Mouse (Mus musculus): ENCODE data around the gene Pskh1. TPM values are rescaled to one million over a fixed set of nuclear protein-coding genes. Genes with fewer than 3 reads are reported as not detected.

Gene Pskh1
- total RNA-seq, 2 experiments from 2014 or later, result 12.8 to 13.8 TPM

Small RNAs within 50 kb of the gene (microRNA-seq; reads per million reads assigned to microRNA genes)
- gene Mir7074, result 0 reads per million in 2 experiments

Other genes with a start within 250 kb of the Pskh1 start
- gene Carmil2, start 214.2 kb upstream of the Pskh1 start, total RNA-seq (2021), result under 1 TPM; 0.18 to 0.35 TPM
- 10 to 100 TPM in 1 of 2 experiments, 1 to 10 TPM in 1; 9.2 to 10.3 TPM for gene Acd, start 199.3 kb upstream of the Pskh1 start, total RNA-seq (2021)
- 1 to 10 TPM; 5.2 to 7.0 TPM for gene Pard6a, start 199.3 kb upstream of the Pskh1 start, total RNA-seq (2021)
- not detected for gene 4933405L10Rik, start 192.8 kb upstream of the Pskh1 start, total RNA-seq (2021)
- 1 to 10 TPM; 1.6 to 1.7 TPM for gene Enkd1, start 192.2 kb upstream of the Pskh1 start, total RNA-seq (2021)
- gene Gfod2, start 141.8 kb upstream of the Pskh1 start, total RNA-seq (2021), result 1 to 10 TPM; 7.8 to 7.9 TPM
- gene Ranbp10, start 73.1 kb upstream of the Pskh1 start, total RNA-seq (2021), result 10 to 100 TPM; 20.1 to 20.2 TPM
- not detected for gene Tsnaxip1, start 72.7 kb upstream of the Pskh1 start, total RNA-seq (2021)
- 1 to 10 TPM; 1.9 to 3.9 TPM for gene Cenpt, start 47.2 kb upstream of the Pskh1 start, total RNA-seq (2021)
- 10 to 100 TPM; 19.6 to 22.7 TPM for gene Thap11, start 45.3 kb upstream of the Pskh1 start, total RNA-seq (2021)
- 10 to 100 TPM; 63.8 to 66.0 TPM for gene Nutf2, start 39.9 kb upstream of the Pskh1 start, total RNA-seq (2021)
- 10 to 100 TPM; 21.1 to 21.5 TPM for gene Edc4, start 19.6 kb upstream of the Pskh1 start, total RNA-seq (2021)
- under 1 TPM in 1 of 2 experiments, not detected in 1; 0.69 TPM for gene Nrn1l, start 6.9 kb upstream of the Pskh1 start, total RNA-seq (2021)
- gene Ctrl, start 33.4 kb downstream of the Pskh1 start, total RNA-seq (2021), result not detected
- 10 to 100 TPM; 19.3 to 20.9 TPM for gene Psmb10, start 38.0 kb downstream of the Pskh1 start, total RNA-seq (2021)
- gene Lcat, start 42.9 kb downstream of the Pskh1 start, total RNA-seq (2021), result under 1 TPM; 0.21 to 0.29 TPM
- gene Slc12a4, start 65.7 kb downstream of the Pskh1 start, total RNA-seq (2021), result 10 to 100 TPM; 12.1 to 19.1 TPM
- gene Dpep3, start 79.0 kb downstream of the Pskh1 start, total RNA-seq (2021), result not detected
- gene Dus2, start 90.9 kb downstream of the Pskh1 start, total RNA-seq (2021), result 10 to 100 TPM in 1 of 2 experiments, 1 to 10 TPM in 1; 9.4 to 10.4 TPM
- gene Dpep2nb, start 105.5 kb downstream of the Pskh1 start, total RNA-seq (2021), result not detected
- 1 to 10 TPM; 9.5 to 9.7 TPM for gene Ddx28, start 111.4 kb downstream of the Pskh1 start, total RNA-seq (2021)
- 10 to 100 TPM; 18.4 to 22.0 TPM for gene Nfatc3, start 158.4 kb downstream of the Pskh1 start, total RNA-seq (2021)
- not detected for gene Esrp2, start 236.5 kb downstream of the Pskh1 start, total RNA-seq (2021)
- 1 to 10 TPM; 4.5 to 5.0 TPM for gene Pla2g15, start 250.0 kb downstream of the Pskh1 start, total RNA-seq (2021)

All from gastrocnemius, postnatal 14 days (tissue).